ENCODE assay signal across 9 mouse cellular contexts in the genomic region with DNA sequence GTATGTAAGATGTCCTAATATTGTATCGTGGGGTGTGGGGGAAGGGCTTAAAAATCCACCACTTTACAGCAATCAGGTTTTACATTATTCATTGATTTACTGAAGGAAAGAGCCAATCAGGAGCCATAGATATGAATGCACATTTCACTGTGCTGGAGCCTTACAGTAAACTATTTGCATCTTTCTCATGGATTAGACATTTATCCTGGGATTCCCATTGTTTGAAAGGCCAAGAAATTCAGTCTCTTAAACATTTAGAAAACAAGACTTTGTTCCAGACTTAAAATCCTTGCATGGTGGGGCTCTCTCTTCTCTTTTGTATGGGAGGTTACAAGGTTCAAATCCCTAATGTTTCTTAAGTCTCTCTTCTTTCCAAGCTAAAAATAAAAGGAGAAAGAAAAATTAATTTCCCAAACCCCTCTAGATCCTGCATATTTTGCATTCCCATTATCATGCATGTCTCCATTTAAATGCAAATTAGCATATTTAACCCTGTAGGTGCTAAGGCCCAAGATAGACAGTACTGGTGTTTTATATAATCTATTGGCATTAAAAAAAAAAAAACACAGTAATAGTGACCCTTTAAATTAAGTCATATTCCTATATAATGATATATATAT.
DNase-seq lines count a peak whose midpoint lies in the region; ATAC-seq and TF ChIP-seq lines count a peak whose summit lies in the region.
"Had no signal": no experiment of that assay in that cellular context is flagged by ENCODE, and none has a peak within 500 bp of the region (broad histone marks: within the 10 kb centered on the region; RNA-seq: fewer than 3 reads in every experiment).

No protein-coding gene starts in this region.

- no peak overlapping the region for H3ac ChIP-seq in myocyte (ENCODE audit: control insufficient read depth, insufficient read length)

- H3K36me3 ChIP-seq in kidney, embryonic 15.5 days, result no peaks in the 10 kb centered on the region
- no peaks in the 10 kb centered on the region for H3K36me3 ChIP-seq in embryonic facial prominence, embryonic 11.5 days (replicated peaks; ENCODE audit: control insufficient read depth, insufficient read depth, low read depth, low read length)
- H3K36me3 ChIP-seq in hindbrain, embryonic 13.5 days, result peaks cover 19% of the 10 kb centered on the region
- H3K36me3 ChIP-seq in myocyte (ENCODE audit: control insufficient read depth, insufficient read depth), result no peaks in the 10 kb centered on the region

- H3K79me2 ChIP-seq in myocyte (ENCODE audit: control insufficient read depth, insufficient read depth), result no peaks in the 10 kb centered on the region

- intact Hi-C loops in left cerebral cortex, postnatal 14 days (cut with DNase I), result loop anchor here (10.0 kb wide), 1 partner anchor 491 kb away; a partner anchor contains a TSS

- H3K9ac ChIP-seq in kidney, embryonic 15.5 days, result no peak overlapping the region
- no peak overlapping the region for H3K9ac ChIP-seq in embryonic facial prominence, embryonic 11.5 days (replicated peaks; ENCODE audit: low read length)
- H3K9ac ChIP-seq in hindbrain, embryonic 13.5 days, result peak overlapping the region; percentile 100

- no peaks in the 10 kb centered on the region for H3K9me3 ChIP-seq in kidney, embryonic 15.5 days (replicated peaks)
- no peaks in the 10 kb centered on the region for H3K9me3 ChIP-seq in embryonic facial prominence, embryonic 11.5 days (replicated peaks; ENCODE audit: control insufficient read depth, low read length)
- no peaks in the 10 kb centered on the region for H3K9me3 ChIP-seq in hindbrain, embryonic 13.5 days

- peak overlapping the region; percentile 66 for H3K4me3 ChIP-seq in kidney, embryonic 15.5 days (replicated peaks)
- peak overlapping the region; percentile 33 for H3K4me3 ChIP-seq in embryonic facial prominence, embryonic 11.5 days (ENCODE audit: low read depth, low read length)
- H3K4me3 ChIP-seq in hindbrain, embryonic 13.5 days, result peak overlapping the region; percentile 79
- H3K4me3 ChIP-seq in myocyte, result peak overlapping the region; percentile 19

- 2% methylated on average over 1 of the region's 1 CpGs for WGBS in kidney, embryonic 15.5 days
- 0% methylated on average over 1 of the region's 1 CpGs for WGBS in embryonic facial prominence, embryonic 11.5 days
- WGBS in hindbrain, embryonic 13.5 days, result 0% methylated on average over 1 of the region's 1 CpGs

- no peak for DNase-seq in kidney, postnatal 25 days
- DNase-seq in embryonic facial prominence, embryonic 11.5 days (ENCODE audit: low spot score), result peak; percentile 2
- no peak for DNase-seq in testis, postnatal 10 days (ENCODE audit: low spot score)
- no peak for DNase-seq in lung, adult 18-20 months
- DNase-seq in left cerebral cortex, postnatal 14 days (ENCODE audit: low spot score in 2 of 2), result no peak
- DNase-seq: thymus, adult 2 months had no signal

- H3K27ac ChIP-seq in kidney, embryonic 15.5 days, result no peak overlapping the region
- H3K27ac ChIP-seq in embryonic facial prominence, embryonic 11.5 days (replicated peaks; ENCODE audit: low read depth, low read length), result no peak overlapping the region; the same call in 1 of the 2 replicates
- H3K27ac ChIP-seq in hindbrain, embryonic 13.5 days, result peak overlapping the region; percentile 100

- peaks cover 39% of the 10 kb centered on the region for H3K4me1 ChIP-seq in kidney, embryonic 15.5 days
- no peaks in the 10 kb centered on the region for H3K4me1 ChIP-seq in embryonic facial prominence, embryonic 11.5 days (ENCODE audit: control insufficient read depth, insufficient read depth, low read length)
- H3K4me1 ChIP-seq in hindbrain, embryonic 13.5 days (replicated peaks), result 0 out of 2 replicates have a peak, but pooled peaks cover 9% of the 10 kb centered on the region

- H3K27me3 ChIP-seq in kidney, embryonic 15.5 days, result peaks cover 87% of the 10 kb centered on the region
- peaks cover 21% of the 10 kb centered on the region for H3K27me3 ChIP-seq in embryonic facial prominence, embryonic 11.5 days (ENCODE audit: control insufficient read depth, insufficient read depth, low read length)
- H3K27me3 ChIP-seq in hindbrain, embryonic 13.5 days, result no peaks in the 10 kb centered on the region
- no peaks in the 10 kb centered on the region for H3K27me3 ChIP-seq in myocyte (ENCODE audit: control insufficient read depth, insufficient read depth, insufficient read length)

- no peak for TF ChIP-seq POLR2A in myocyte (IDR thresholded peaks at IDR 0.05; ENCODE audit: insufficient read length, low read depth)

- peak overlapping the region; percentile 93 for H3K4me2 ChIP-seq in kidney, embryonic 15.5 days
- no peak overlapping the region for H3K4me2 ChIP-seq in embryonic facial prominence, embryonic 11.5 days (ENCODE audit: low read depth, low read length)
- peak overlapping the region; percentile 72 for H3K4me2 ChIP-seq in hindbrain, embryonic 13.5 days
- peak overlapping the region; percentile 75 for H3K4me2 ChIP-seq in myocyte (ENCODE audit: low read depth)

- ATAC-seq in kidney, embryonic 15.5 days (replicated peaks; ENCODE audit: low FRiP score), result no peak
- no peak for ATAC-seq in embryonic facial prominence, embryonic 11.5 days (replicated peaks; ENCODE audit: insufficient number of reproducible peaks, low FRiP score, low TSS enrichment, low read depth)
- ATAC-seq in hindbrain, embryonic 13.5 days (ENCODE audit: low FRiP score), result no peak

TF ChIP-seq in myocyte, 11 proteins besides CTCF, POLR2A, EP300 and RAD21:
- TF ChIP-seq E2F4 (IDR thresholded peaks at IDR 0.05; ENCODE audit: insufficient read depth), result no peak
- no peak for TF ChIP-seq MAX (IDR thresholded peaks at IDR 0.05; ENCODE audit: low read depth)
- TF ChIP-seq SRF (IDR thresholded peaks at IDR 0.05; ENCODE audit: control insufficient read depth, insufficient read length, low read depth), result no peak
- TF ChIP-seq REST (IDR thresholded peaks at IDR 0.05; ENCODE audit: insufficient read depth, insufficient read length), result no peak
- no peak for TF ChIP-seq TCF12 (IDR thresholded peaks at IDR 0.05; ENCODE audit: insufficient read depth, poor library complexity, severe bottlenecking)
- TF ChIP-seq MYOD1 (IDR thresholded peaks at IDR 0.05; ENCODE audit: control insufficient read depth in 1 of 3, insufficient read length in 2 of 3, low read depth in 2 of 3), result no peak
- TF ChIP-seq USF1 (IDR thresholded peaks at IDR 0.05; ENCODE audit: low read depth), result no peak
- TF ChIP-seq TCF3 (IDR thresholded peaks at IDR 0.05; ENCODE audit: insufficient read length, low read depth), result no peak
- no peak for TF ChIP-seq CEBPB (IDR thresholded peaks at IDR 0.05; ENCODE audit: insufficient read depth, poor library complexity, severe bottlenecking)
- no peak for TF ChIP-seq POLR2AphosphoS2 (IDR thresholded peaks at IDR 0.05; ENCODE audit: insufficient read length, low read depth)
- TF ChIP-seq MYOG (IDR thresholded peaks at IDR 0.05; ENCODE audit: control insufficient read depth in 1 of 3, insufficient read depth in 1 of 3, insufficient read length in 2 of 3, low read depth in 2 of 3), result no peak

Comparison
In these comparisons a context has a peak if more than half of its experiments do, and no peak if none do; other contexts are left out.
1. H3K4me3 ChIP-seq: peak in every context shown above with its lines; median percentile 79 in hindbrain, embryonic 13.5 days; 66 in kidney, embryonic 15.5 days; 33 in embryonic facial prominence, embryonic 11.5 days; 19 in myocyte.